Mouse (Mus musculus) inflammation-experienced regulatory T-cells (primary cell): Measurements from ENCODE around the gene Hsd17b10. TPM values are rescaled to one million over a fixed set of nuclear protein-coding genes. Genes with fewer than 3 reads are reported as not detected.

ENCODE experiments used
- polyA plus RNA-seq, 2 experiments: library from polyadenylated mRNA; unstranded; fragments of 100-300 nt; shearing (Covaris generic); gene quantifications; one replicate each; pipeline ENCODE4 v1.2.1; 2017

Hsd17b10 gene
- 10 to 100 TPM; 66.0 to 91.4 TPM for polyA plus RNA-seq

DNA sequence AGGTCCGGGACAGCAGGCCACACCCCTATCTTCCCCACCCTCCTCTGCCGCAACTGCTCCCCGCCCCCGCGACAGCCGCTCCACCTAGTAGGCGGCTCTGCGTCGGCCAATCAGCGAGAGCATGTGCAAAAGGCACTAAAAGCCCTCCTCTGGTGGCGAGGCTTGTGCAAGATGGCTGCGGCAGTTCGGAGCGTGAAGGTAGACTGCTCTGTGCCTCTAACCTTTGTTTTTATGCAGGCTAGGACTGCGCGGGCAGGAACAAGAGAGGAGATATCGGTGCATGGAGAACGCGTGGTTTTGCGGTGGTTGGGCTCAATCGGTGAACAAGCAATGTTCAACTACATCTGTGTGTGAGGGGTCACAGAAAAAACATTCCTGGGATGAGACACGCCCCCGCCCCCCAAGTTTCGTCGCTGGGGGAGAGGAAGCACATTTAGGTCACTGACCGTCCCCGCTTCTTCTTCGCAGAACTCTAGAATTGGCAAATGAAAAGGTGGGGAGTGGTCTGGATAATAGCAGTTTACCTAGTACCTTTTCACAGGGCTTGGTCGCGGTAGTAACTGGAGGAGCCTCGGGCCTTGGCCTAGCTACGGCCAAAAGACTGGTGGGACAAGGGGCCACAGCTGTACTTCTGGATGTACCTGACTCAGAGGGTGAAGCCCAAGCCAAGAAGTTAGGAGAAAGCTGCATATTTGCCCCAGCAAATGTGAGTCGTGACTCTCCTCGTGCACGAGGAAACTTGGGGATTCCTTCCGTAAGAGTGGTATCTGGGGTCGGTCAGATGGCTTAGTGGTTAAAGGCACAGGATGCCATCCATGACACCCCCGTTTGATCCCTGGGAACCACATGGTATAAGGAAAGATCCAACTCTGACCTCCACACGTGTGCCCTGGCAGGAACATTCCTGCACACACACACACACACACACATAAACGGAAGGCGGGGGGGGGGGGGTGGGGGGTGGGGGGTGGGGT is at the start of gene Hsd17b10:
Gene Hsd17b10 (plus strand): TSS at position 109 of the 974 bp plus-strand sequence.

DNA sequence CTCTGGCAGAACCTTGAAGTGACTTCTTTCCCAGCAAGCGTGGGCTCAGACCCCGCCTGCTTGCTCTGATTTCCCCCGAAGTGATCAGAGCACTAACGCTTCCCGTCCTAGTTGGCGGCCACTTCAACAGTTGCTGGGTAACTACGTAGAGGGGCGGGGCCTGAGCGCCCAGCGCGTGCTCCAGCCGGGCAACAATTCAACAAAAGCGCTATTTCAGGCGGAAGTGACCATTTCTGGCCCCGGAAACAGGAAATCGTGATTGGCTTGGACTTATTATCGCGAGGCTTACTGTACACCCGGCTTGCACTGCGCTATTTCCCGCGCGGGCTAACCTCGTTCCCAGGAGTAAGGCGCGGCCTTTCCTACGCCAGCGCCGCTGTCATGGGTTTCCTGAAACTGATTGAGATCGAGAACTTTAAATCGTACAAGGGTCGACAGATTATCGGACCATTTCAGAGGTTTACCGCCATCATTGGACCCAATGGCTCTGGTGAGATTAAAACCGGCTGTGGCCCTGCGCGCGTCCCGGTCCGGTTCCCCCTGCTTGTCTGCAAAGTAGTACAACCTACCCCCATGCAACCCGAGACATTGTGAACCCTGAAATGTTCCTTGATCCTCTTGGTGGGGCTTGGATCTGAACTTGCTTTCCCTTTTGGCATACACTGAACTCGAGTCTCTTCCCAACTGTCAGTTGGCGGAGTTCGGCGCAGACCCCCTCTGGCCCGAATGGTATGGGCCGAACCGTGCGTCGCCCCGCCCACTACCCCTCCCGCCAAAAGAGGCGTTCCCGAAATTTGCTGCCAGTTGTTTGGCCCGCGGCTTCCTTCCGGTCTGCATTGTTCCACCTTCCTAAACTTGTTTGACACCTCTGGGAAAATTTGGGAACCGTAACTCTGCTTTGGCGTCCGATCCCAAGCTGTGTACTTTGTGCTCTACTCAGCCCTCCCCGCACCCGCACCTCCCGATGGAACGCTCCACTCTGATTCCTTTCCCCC is 14.8 kb downstream of the Hsd17b10 start, which contains the start of the genes Ribc1 and Smc1a:
Gene Ribc1 (minus strand): TSS at position 145 of the 995 bp plus-strand sequence.
Gene Smc1a (plus strand): TSS at position 278 of the 995 bp plus-strand sequence.

Other genes with a start within 250 kb of the Hsd17b10 start
- gene Huwe1, start 201.0 kb upstream of the Hsd17b10 start, polyA plus RNA-seq: 10 to 100 TPM; 43.1 to 45.7 TPM
- 1 to 10 TPM in 1 of 2 experiments, under 1 TPM in 1; 0.82 to 1.9 TPM for gene Ribc1, start 14.4 kb downstream of the Hsd17b10 start, polyA plus RNA-seq
- 10 to 100 TPM; 73.1 to 78.1 TPM for gene Smc1a, start 14.6 kb downstream of the Hsd17b10 start, polyA plus RNA-seq
- gene Iqsec2, start 142.4 kb downstream of the Hsd17b10 start, polyA plus RNA-seq: under 1 TPM in 1 of 2 experiments, not detected in 1; 0.39 TPM
- gene Kdm5c, start 231.2 kb downstream of the Hsd17b10 start, polyA plus RNA-seq: 10 to 100 TPM; 38.0 to 50.1 TPM